Mouse (Mus musculus) megakaryocyte, embryonic 14.5 days (primary cell): ENCODE measurements around the gene Ccdc185.

Experiments used
- FLI1 ChIP-seq: IDR thresholded peaks from 2 replicates; pipeline ENCODE4 v1.6.1; 2012; ENCODE audit warnings: low read length, inconsistent platforms, mixed read lengths
- GATA1 ChIP-seq: IDR thresholded peaks from 3 replicates; pipeline ENCODE4 v1.6.1; 2012; ENCODE audit warnings: mixed read lengths, low read length, inconsistent platforms, borderline replicate concordance

GRCm38 (mm10) chr1:182699392-182700347, 49.3 kb downstream of the Ccdc185 start:
- TF ChIP-seq GATA1: no peak
- TF ChIP-seq FLI1: no peak
